ENCODE assay signal across 17 mouse cellular contexts in the genomic region with DNA sequence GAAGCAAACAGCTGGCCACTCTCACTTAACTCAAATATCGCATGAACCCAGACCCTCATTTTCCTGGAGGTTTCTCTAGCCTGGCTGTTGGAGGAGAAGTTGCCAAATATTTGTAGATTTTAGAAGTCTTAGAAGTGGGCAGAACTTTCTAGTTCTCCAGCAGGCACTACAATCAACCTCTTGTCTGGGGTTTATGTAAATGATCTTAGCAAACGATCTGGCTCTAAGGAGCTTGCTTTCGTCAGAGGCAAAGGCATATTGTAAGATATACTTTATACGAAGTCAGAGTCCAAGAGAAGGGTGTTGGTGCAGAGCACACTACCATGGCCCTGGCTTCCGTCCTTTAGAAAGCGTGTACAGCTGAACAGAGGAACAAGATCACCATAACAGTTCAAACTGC.
"Had no signal": no experiment of that assay in that cellular context is flagged by ENCODE, and none has a peak within 500 bp of the region (broad histone marks: within the 10 kb centered on the region; RNA-seq: fewer than 3 reads in every experiment).

No protein-coding gene starts in this region.

- H3K4me3 ChIP-seq: liver, embryonic 13.5 days; liver, embryonic 15.5 days; megakaryocyte, embryonic 14.5 days; midbrain, embryonic 13.5 days; midbrain, embryonic 15.5 days; neural tube, embryonic 12.5 days; stomach, embryonic 15.5 days had no signal

- H3K36me3 ChIP-seq: liver, embryonic 13.5 days; liver, embryonic 15.5 days; midbrain, embryonic 13.5 days; midbrain, embryonic 15.5 days; neural tube, embryonic 12.5 days; stomach, embryonic 15.5 days had no signal

- ATAC-seq: liver, postnatal 0 days; midbrain, embryonic 13.5 days; midbrain, embryonic 15.5 days had no signal

- H3K9me3 ChIP-seq: liver, embryonic 13.5 days; liver, embryonic 15.5 days; midbrain, embryonic 13.5 days; midbrain, embryonic 15.5 days; neural tube, embryonic 12.5 days; stomach, embryonic 15.5 days had no signal

- H3K4me1 ChIP-seq: megakaryocyte, embryonic 14.5 days; stomach, embryonic 15.5 days had no signal

- H3K4me2 ChIP-seq: liver, embryonic 11.5 days; liver, embryonic 13.5 days; liver, embryonic 15.5 days; midbrain, embryonic 11.5 days; midbrain, embryonic 13.5 days; midbrain, embryonic 15.5 days; neural tube, embryonic 12.5 days; stomach, embryonic 15.5 days had no signal

- H3K9ac ChIP-seq: liver, embryonic 13.5 days; liver, embryonic 15.5 days; liver, postnatal 0 days; midbrain, embryonic 13.5 days; midbrain, embryonic 15.5 days; neural tube, embryonic 12.5 days; stomach, embryonic 15.5 days had no signal

- H3K27ac ChIP-seq: liver, embryonic 13.5 days; liver, embryonic 15.5 days; macrophage; midbrain, embryonic 13.5 days; midbrain, embryonic 15.5 days; neural tube, embryonic 12.5 days; stomach, embryonic 15.5 days; stomach, postnatal 0 days had no signal

- H3K27me3 ChIP-seq: liver, embryonic 13.5 days; liver, embryonic 15.5 days; megakaryocyte, embryonic 14.5 days; stomach, embryonic 15.5 days had no signal

- DNase-seq: liver, embryonic 13.5 days; liver, postnatal 0 days; lung, postnatal 36 days; right cerebral cortex, postnatal 14 days; thymus, adult 2 months; thymus, postnatal 25 days; thymus, postnatal 4 days had no signal
